Mouse (Mus musculus): ENCODE measurements around the gene Ube2c.

GRCm38 (mm10) chr2:164760059-164760833 lies 9.5 kb upstream of the Ube2c start:
- TF ChIP-seq CTCF (IDR thresholded peaks at IDR 0.05; ENCODE audit: control insufficient read depth, insufficient read depth, insufficient read length) (no peak), MYOG (IDR thresholded peaks at IDR 0.05; ENCODE audit: control insufficient read depth, extremely low read depth, insufficient read length) (no peak), MAX (IDR thresholded peaks at IDR 0.05) (no peak), USF1 (IDR thresholded peaks at IDR 0.05; ENCODE audit: low read depth) (no peak), FOSL1 (IDR thresholded peaks at IDR 0.05; ENCODE audit: insufficient read depth, low read length, poor library complexity, severe bottlenecking) (no peak), CEBPB (IDR thresholded peaks at IDR 0.05; ENCODE audit: low read depth) (no peak)

Data from C2C12 (cell line).